Mouse (Mus musculus) intestine, embryonic 15.5 days (tissue): ENCODE measurements around the gene Foxn3. TPM values are rescaled to one million over a fixed set of nuclear protein-coding genes. Genes with fewer than 3 reads are reported as not detected.

ENCODE experiments used
- ATAC-seq: fragments of 200-750 bp; cut with Nextera tagmentation; 2 replicates; pipeline ENCODE4 v1.8.0; 2017; ENCODE audit warnings: moderate TSS enrichment, moderate library complexity
- H3K27ac ChIP-seq: fragments of 300-500 bp; sonication (generic); 2 replicates; pipeline ENCODE4 v1.5.1; 2015; ENCODE audit warnings: mild to moderate bottlenecking, inconsistent platforms
- H3K27me3 ChIP-seq: fragments of 300-500 bp; sonication (generic); replicated peaks from 2 replicates; pipeline ENCODE4 v1.6.1; 2015; ENCODE audit warnings: inconsistent platforms
- H3K36me3 ChIP-seq: fragments of 300-500 bp; sonication (generic); 2 replicates; pipeline ENCODE4 v1.6.1; 2015; ENCODE audit warnings: inconsistent platforms
- H3K4me1 ChIP-seq: fragments of 300-500 bp; sonication (generic); replicated peaks from 2 replicates; pipeline ENCODE4 v1.6.1; 2015; ENCODE audit warnings: inconsistent platforms
- H3K4me2 ChIP-seq: fragments of 300-500 bp; sonication (generic); replicated peaks from 2 replicates; pipeline ENCODE4 v1.6.1; 2015; ENCODE audit warnings: mild to moderate bottlenecking, inconsistent platforms
- H3K4me3 ChIP-seq: fragments of 300-500 bp; sonication (generic); replicated peaks from 2 replicates; pipeline ENCODE4 v1.5.1; 2015; ENCODE audit warnings: inconsistent platforms
- H3K9ac ChIP-seq: fragments of 300-500 bp; sonication (generic); 2 replicates; pipeline ENCODE4 v1.6.1; 2015; ENCODE audit warnings: inconsistent platforms
- H3K9me3 ChIP-seq: fragments of 300-500 bp; sonication (generic); 2 replicates; pipeline ENCODE4 v1.6.1; 2016; ENCODE audit warnings: inconsistent platforms
- WGBS: fragments of 180-500 bp; shearing (Covaris S2); methylation state at CpG from one replicate; pipeline ENCODE4 v1.1.7; 2015; 5-methylcytosine and 5-hydroxymethylcytosine counted together
- polyA plus RNA-seq: library from polyadenylated mRNA; unstranded; fragments of >200 nt; fragmentation: Nextera tagmentation; extraction: Ambion mirVana; gene quantifications from 2 replicates; pipeline ENCODE4 v1.2.1, GENCODE M21; 2015

Gene Foxn3
- polyA plus RNA-seq, 1 experiment from 2014 or later: 57.3 TPM

- Histone ChIP-seq H3K4me2 (no peak overlapping the region), H3K36me3 (no peaks in the 10 kb centered on the region), H3K4me1 (no peaks in the 10 kb centered on the region), H3K9ac (no peak overlapping the region), H3K27me3 (no peaks in the 10 kb centered on the region), H3K27ac (no peak overlapping the region), H3K4me3 (no peak overlapping the region), H3K9me3 (no peaks in the 10 kb centered on the region)
- no peak for ATAC-seq
- 58% methylated on average over 4 of the region's 4 CpGs for WGBS
These were observed 16.6 kb upstream of the Foxn3 start for GRCm38 (mm10) chr12:99579989-99580388.

GRCm38 (mm10) chr12:99576682-99577081 is 13.3 kb upstream of the Foxn3 start:
- Histone ChIP-seq H3K36me3 (no peaks in the 10 kb centered on the region), H3K27ac (no peak overlapping the region), H3K27me3 (no peaks in the 10 kb centered on the region), H3K9me3 (no peaks in the 10 kb centered on the region), H3K9ac (no peak overlapping the region), H3K4me3 (no peak overlapping the region), H3K4me2 (no peak overlapping the region), H3K4me1 (no peaks in the 10 kb centered on the region)
- ATAC-seq: no peak
- WGBS: 74% methylated on average over 6 of the region's 6 CpGs

- no peak for ATAC-seq
- 0 out of 2 replicates have a peak, but pooled peaks cover 5% of the 10 kb centered on the region for H3K4me1 ChIP-seq
- no peak overlapping the region for H3K4me3 ChIP-seq
- 0 out of 2 replicates have a peak overlapping the region, but pooled peaks have one; percentile 3 for H3K4me2 ChIP-seq
- H3K27me3 ChIP-seq: no peaks in the 10 kb centered on the region
- H3K36me3 ChIP-seq: no peaks in the 10 kb centered on the region
- no peaks in the 10 kb centered on the region for H3K9me3 ChIP-seq
- no peak overlapping the region for H3K9ac ChIP-seq
- no peak overlapping the region for H3K27ac ChIP-seq
- 49% methylated on average over 13 of the region's 13 CpGs for WGBS
These were observed 10.9 kb upstream of the Foxn3 start for GRCm38 (mm10) chr12:99574299-99574698.

GRCm38 (mm10) chr12:99573036-99573435 is 9.7 kb upstream of the Foxn3 start:
- no peak overlapping the region for H3K4me2 ChIP-seq
- no peak overlapping the region for H3K27ac ChIP-seq
- no peak for ATAC-seq
- H3K9ac ChIP-seq: no peak overlapping the region
- no peaks in the 10 kb centered on the region for H3K36me3 ChIP-seq
- H3K9me3 ChIP-seq: no peaks in the 10 kb centered on the region
- H3K4me3 ChIP-seq: no peak overlapping the region
- WGBS: 92% methylated on average over 6 of the region's 6 CpGs
- H3K4me1 ChIP-seq: 0 out of 2 replicates have a peak, but pooled peaks cover 5% of the 10 kb centered on the region
- no peaks in the 10 kb centered on the region for H3K27me3 ChIP-seq

- Histone ChIP-seq H3K4me1 (0 out of 2 replicates have a peak, but pooled peaks cover 5% of the 10 kb centered on the region), H3K4me2 (no peak overlapping the region), H3K27ac (no peak overlapping the region), H3K4me3 (no peak overlapping the region), H3K9me3 (no peaks in the 10 kb centered on the region), H3K27me3 (no peaks in the 10 kb centered on the region), H3K36me3 (no peaks in the 10 kb centered on the region), H3K9ac (no peak overlapping the region)
- ATAC-seq: no peak
- 94% methylated on average over 8 of the region's 8 CpGs for WGBS
These were observed 8.6 kb upstream of the Foxn3 start for GRCm38 (mm10) chr12:99571999-99572398.

GRCm38 (mm10) chr12:99570197-99570956 is 7.0 kb upstream of the Foxn3 start:
- 0 out of 2 replicates have a peak, but pooled peaks cover 5% of the 10 kb centered on the region for H3K4me1 ChIP-seq
- H3K9me3 ChIP-seq: no peaks in the 10 kb centered on the region
- no peaks in the 10 kb centered on the region for H3K27me3 ChIP-seq
- H3K4me2 ChIP-seq: 0 out of 2 replicates have a peak overlapping the region, but pooled peaks have one; percentile 17
- H3K27ac ChIP-seq: no peak overlapping the region
- 0 out of 2 replicates have a peak, but pooled peaks have one; percentile 31 for ATAC-seq
- WGBS: 63% methylated on average over 25 of the region's 25 CpGs
- H3K36me3 ChIP-seq: no peaks in the 10 kb centered on the region
- H3K4me3 ChIP-seq: no peak overlapping the region
- no peak overlapping the region for H3K9ac ChIP-seq

- ATAC-seq: no peak
- Histone ChIP-seq H3K27me3 (no peaks in the 10 kb centered on the region), H3K4me3 (no peak overlapping the region), H3K4me2 (no peak overlapping the region), H3K27ac (no peak overlapping the region), H3K9me3 (no peaks in the 10 kb centered on the region), H3K4me1 (peaks cover 19% of the 10 kb centered on the region), H3K36me3 (no peaks in the 10 kb centered on the region), H3K9ac (no peak overlapping the region)
- 65% methylated on average over 2 of the region's 2 CpGs for WGBS
These were observed 2.2 kb upstream of the Foxn3 start for GRCm38 (mm10) chr12:99565606-99566005.

GRCm38 (mm10) chr12:99564301-99564910 is 1.0 kb upstream of the Foxn3 start:
- H3K9me3 ChIP-seq: no peaks in the 10 kb centered on the region
- no peaks in the 10 kb centered on the region for H3K27me3 ChIP-seq
- H3K27ac ChIP-seq: no peak overlapping the region
- no peaks in the 10 kb centered on the region for H3K36me3 ChIP-seq
- no peak for ATAC-seq
- no peak overlapping the region for H3K9ac ChIP-seq
- no peak overlapping the region for H3K4me3 ChIP-seq
- peak overlapping the region; percentile 89; the same call in 1 of the 2 replicates for H3K4me2 ChIP-seq
- H3K4me1 ChIP-seq: peaks cover 15% of the 10 kb centered on the region
- 36% methylated on average over 9 of the region's 9 CpGs for WGBS

- Histone ChIP-seq H3K27me3 (no peaks in the 10 kb centered on the region), H3K4me1 (peaks cover 15% of the 10 kb centered on the region), H3K36me3 (no peaks in the 10 kb centered on the region), H3K4me2 (peak overlapping the region; percentile 89), H3K4me3 (peak overlapping the region; percentile 93), H3K9ac (peak overlapping the region; percentile 55; the same call in 1 of the 2 replicates), H3K9me3 (no peaks in the 10 kb centered on the region), H3K27ac (no peak overlapping the region)
- peak; percentile 45; the same call in 1 of the 2 replicates for ATAC-seq
- WGBS: under 1% methylated on average over 10 of the region's 10 CpGs
These were observed 554 bp downstream of the Foxn3 start for GRCm38 (mm10) chr12:99562867-99563189.

GRCm38 (mm10) chr12:99562073-99562866 is 1.1 kb downstream of the Foxn3 start:
- H3K9ac ChIP-seq: peak overlapping the region; percentile 55
- peak overlapping the region; percentile 93 for H3K4me3 ChIP-seq
- peak overlapping the region; percentile 89 for H3K4me2 ChIP-seq
- H3K9me3 ChIP-seq: no peaks in the 10 kb centered on the region
- peak overlapping the region; percentile 76 for H3K27ac ChIP-seq
- H3K36me3 ChIP-seq: no peaks in the 10 kb centered on the region
- 1% methylated on average over 24 of the region's 24 CpGs for WGBS
- ATAC-seq: peak; percentile 67
- no peaks in the 10 kb centered on the region for H3K27me3 ChIP-seq
- peaks cover 15% of the 10 kb centered on the region for H3K4me1 ChIP-seq

- no peak for ATAC-seq
- WGBS: 34% methylated on average over 3 of the region's 3 CpGs
- peak overlapping the region; percentile 76; the same call in 1 of the 2 replicates for H3K27ac ChIP-seq
- no peak overlapping the region for H3K9ac ChIP-seq
- H3K4me1 ChIP-seq: peaks cover 15% of the 10 kb centered on the region
- H3K27me3 ChIP-seq: no peaks in the 10 kb centered on the region
- H3K4me2 ChIP-seq: peak overlapping the region; percentile 89
- no peak overlapping the region for H3K4me3 ChIP-seq
- no peaks in the 10 kb centered on the region for H3K36me3 ChIP-seq
- no peaks in the 10 kb centered on the region for H3K9me3 ChIP-seq
These were observed 2.0 kb downstream of the Foxn3 start for GRCm38 (mm10) chr12:99561333-99561766.
